Mouse (Mus musculus) megakaryocyte, embryonic 14.5 days (primary cell): Measurements from ENCODE around the gene Zfp423.

Experiments
- FLI1 ChIP-seq: IDR thresholded peaks from 2 replicates; pipeline ENCODE4 v1.6.1; 2012; ENCODE audit warnings: low read length, inconsistent platforms, mixed read lengths
- GATA1 ChIP-seq: IDR thresholded peaks from 3 replicates; pipeline ENCODE4 v1.6.1; 2012; ENCODE audit warnings: mixed read lengths, low read length, inconsistent platforms, borderline replicate concordance

- TF ChIP-seq GATA1: no peak; the same call in 2 of the 3 replicates
- no peak for TF ChIP-seq FLI1
Observed at GRCm38 (mm10) chr8:87693741-87694140, 265.7 kb downstream of the Zfp423 start.
